Mouse (Mus musculus) forebrain, embryonic 12.5 days (tissue): ENCODE results near the gene Pglyrp4. TPM values are rescaled to one million over a fixed set of nuclear protein-coding genes. Genes with fewer than 3 reads are reported as not detected.
"Not testable (repeated sequence)": the region's sequence is repeated elsewhere in the genome, so short reads cannot be mapped to it uniquely, and the experiment has no call there.

ENCODE experiments used
- ATAC-seq: fragments of 200-750 bp; cut with Nextera tagmentation; 2 replicates; pipeline ENCODE4 v1.8.0; 2017; ENCODE audit warnings: moderate TSS enrichment; ENCODE audit not compliant: low FRiP score
- H3K27ac ChIP-seq: fragments of 300-500 bp; sonication (generic); 2 replicates; pipeline ENCODE4 v1.5.1; 2016; ENCODE audit warnings: mild to moderate bottlenecking
- H3K27me3 ChIP-seq: fragments of 300-500 bp; sonication (generic); 2 replicates; pipeline ENCODE4 v1.6.1; 2016; ENCODE audit warnings: mild to moderate bottlenecking
- H3K36me3 ChIP-seq: fragments of 300-500 bp; sonication (generic); replicated peaks from 2 replicates; pipeline ENCODE4 v1.6.1; 2016; ENCODE audit warnings: mild to moderate bottlenecking
- H3K4me1 ChIP-seq: fragments of 300-500 bp; sonication (generic); 2 replicates; pipeline ENCODE4 v1.6.1; 2016
- H3K4me2 ChIP-seq: fragments of 300-500 bp; sonication (generic); 2 replicates; pipeline ENCODE4 v1.6.1; 2016; ENCODE audit warnings: mild to moderate bottlenecking, moderate library complexity
- H3K4me3 ChIP-seq: fragments of 300-500 bp; sonication (generic); replicated peaks from 2 replicates; pipeline ENCODE4 v1.5.1; 2016; ENCODE audit warnings: mild to moderate bottlenecking
- H3K9ac ChIP-seq: fragments of 300-500 bp; sonication (generic); 2 replicates; pipeline ENCODE4 v1.6.1; 2016; ENCODE audit warnings: mild to moderate bottlenecking
- H3K9me3 ChIP-seq: fragments of 300-500 bp; sonication (generic); 2 replicates; pipeline ENCODE4 v1.6.1; 2016
- WGBS: fragments of 180-500 bp; shearing (Covaris S2); methylation state at CpG from one replicate; pipeline ENCODE4 v1.1.7; 2016; 5-methylcytosine and 5-hydroxymethylcytosine counted together
- polyA plus RNA-seq: library from polyadenylated mRNA; unstranded; fragments of >200 nt; fragmentation: Nextera tagmentation; extraction: Ambion mirVana; gene quantifications from 2 replicates; pipeline ENCODE4 v1.2.1, GENCODE M21; 2016

Pglyrp4 gene
- polyA plus RNA-seq: not detected in 2 replicates

DNA sequence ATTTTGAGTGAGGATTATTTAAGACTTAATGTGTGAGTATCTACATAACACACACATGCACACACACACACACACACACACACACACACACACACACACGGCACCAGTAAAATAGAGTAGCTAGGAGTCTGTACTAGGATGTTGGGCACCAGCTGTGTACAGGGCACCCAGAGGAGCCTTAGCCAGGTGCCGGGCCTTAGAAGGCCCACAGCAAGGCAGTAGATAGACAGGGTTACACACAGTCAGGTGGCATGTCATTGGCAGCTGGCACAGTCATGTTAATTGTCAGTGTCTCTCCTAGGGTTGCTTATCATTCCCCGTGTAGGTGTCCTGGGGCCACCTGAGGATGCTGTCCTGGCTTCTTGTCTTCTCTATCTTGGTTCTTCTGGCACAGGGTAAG, at the start of gene Pglyrp4:
Pglyrp4 (plus strand) TSS at position 301 of the 400 bp plus-strand sequence.
- Histone ChIP-seq H3K36me3 (no peaks in the 10 kb centered on the region), H3K4me3 (no peak within 1 kb of the TSS), H3K9me3 (no peaks in the 10 kb centered on the region), H3K27ac (no peak within 1 kb of the TSS), H3K27me3 (no peaks in the 10 kb centered on the region), H3K4me1 (no peaks in the 10 kb centered on the region), H3K9ac (no peak within 1 kb of the TSS), H3K4me2 (no peak within 1 kb of the TSS)
- 87% methylated on average over 3 of the region's 3 CpGs for WGBS
- no peak for ATAC-seq

DNA sequence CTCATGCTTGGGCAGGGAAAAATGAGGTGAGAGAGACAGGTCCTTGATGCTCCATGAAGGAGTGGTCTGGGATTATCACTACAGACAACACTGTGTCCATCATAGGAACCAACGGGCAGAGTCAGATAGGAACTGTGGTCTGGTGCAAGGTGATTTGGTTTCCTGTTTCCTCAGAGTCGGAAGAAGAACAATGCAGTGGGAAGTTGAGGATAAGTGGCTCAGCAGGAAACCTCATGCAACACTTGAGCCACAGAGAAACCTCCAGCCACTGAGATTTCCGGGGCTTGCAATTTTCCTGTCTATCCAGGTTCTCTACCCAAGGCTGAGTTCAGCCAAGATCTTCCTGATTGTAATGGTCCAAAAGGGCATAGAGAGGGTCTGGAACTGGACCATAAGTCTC, 48.0 kb upstream of the Pglyrp4 start:
- no peak overlapping the region for H3K27ac ChIP-seq
- no peaks in the 10 kb centered on the region for H3K9me3 ChIP-seq
- H3K4me1 ChIP-seq: no peaks in the 10 kb centered on the region
- no peak overlapping the region for H3K4me2 ChIP-seq
- WGBS: 60% methylated on average over 3 of the region's 3 CpGs
- H3K9ac ChIP-seq: no peak overlapping the region
- H3K27me3 ChIP-seq: no peaks in the 10 kb centered on the region
- no peak for ATAC-seq
- no peaks in the 10 kb centered on the region for H3K36me3 ChIP-seq
- H3K4me3 ChIP-seq: no peak overlapping the region

DNA sequence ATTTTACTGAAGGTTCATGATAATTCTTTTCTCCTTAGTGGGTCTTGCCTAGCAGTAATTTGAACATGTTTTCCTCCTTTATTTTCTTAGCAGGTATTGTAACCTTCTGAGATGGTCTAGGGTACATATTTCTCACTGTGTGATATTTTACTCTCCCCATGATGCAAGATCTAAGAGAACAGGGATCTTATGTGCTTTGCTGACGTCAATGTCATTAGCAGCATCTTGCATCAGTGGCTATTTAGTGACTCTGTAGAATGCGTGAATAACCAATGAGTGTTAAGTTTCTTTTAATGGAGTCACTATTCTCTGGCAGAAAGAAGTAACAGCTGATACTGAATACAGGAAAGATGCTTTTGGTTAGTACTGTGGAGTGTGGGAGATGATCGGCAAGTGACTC, 42.8 kb upstream of the Pglyrp4 start:
- 85% methylated on average over 3 of the region's 3 CpGs for WGBS

DNA sequence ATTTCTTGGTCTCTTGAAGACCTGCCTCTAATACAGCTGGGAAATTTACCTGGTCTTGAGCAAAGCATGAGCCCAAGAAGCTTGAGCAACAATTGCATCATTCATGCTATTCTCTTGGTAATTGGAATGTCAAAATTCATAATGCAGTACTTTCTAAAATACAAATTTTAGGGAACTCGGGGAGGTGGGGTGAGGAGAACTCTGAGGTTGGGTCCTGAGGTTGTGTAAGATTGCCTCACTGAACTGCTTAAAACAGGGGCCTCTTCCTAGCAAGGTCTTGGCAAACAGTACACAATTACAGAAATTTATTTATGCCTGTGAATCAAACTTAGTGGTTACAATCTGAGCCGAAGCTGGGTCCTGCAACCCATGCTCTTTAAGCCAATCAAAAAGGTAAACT, 39.9 kb upstream of the Pglyrp4 start:
- Histone ChIP-seq H3K9ac (no peak overlapping the region), H3K27me3 (no peaks in the 10 kb centered on the region), H3K9me3 (no peaks in the 10 kb centered on the region), H3K4me3 (no peak overlapping the region), H3K4me2 (no peak overlapping the region), H3K36me3 (no peaks in the 10 kb centered on the region), H3K27ac (no peak overlapping the region), H3K4me1 (no peaks in the 10 kb centered on the region)
- ATAC-seq: no peak
- WGBS: 81% methylated on average over 2 of the region's 2 CpGs

More for the DNA sequence above, 42.8 kb upstream of the Pglyrp4 start:
- ATAC-seq: no peak
- no peak overlapping the region for H3K4me2 ChIP-seq
- H3K4me3 ChIP-seq: no peak overlapping the region
- no peaks in the 10 kb centered on the region for H3K36me3 ChIP-seq
- no peaks in the 10 kb centered on the region for H3K9me3 ChIP-seq
- H3K9ac ChIP-seq: no peak overlapping the region
- no peak overlapping the region for H3K27ac ChIP-seq
- no peaks in the 10 kb centered on the region for H3K4me1 ChIP-seq
- H3K27me3 ChIP-seq: no peaks in the 10 kb centered on the region

DNA sequence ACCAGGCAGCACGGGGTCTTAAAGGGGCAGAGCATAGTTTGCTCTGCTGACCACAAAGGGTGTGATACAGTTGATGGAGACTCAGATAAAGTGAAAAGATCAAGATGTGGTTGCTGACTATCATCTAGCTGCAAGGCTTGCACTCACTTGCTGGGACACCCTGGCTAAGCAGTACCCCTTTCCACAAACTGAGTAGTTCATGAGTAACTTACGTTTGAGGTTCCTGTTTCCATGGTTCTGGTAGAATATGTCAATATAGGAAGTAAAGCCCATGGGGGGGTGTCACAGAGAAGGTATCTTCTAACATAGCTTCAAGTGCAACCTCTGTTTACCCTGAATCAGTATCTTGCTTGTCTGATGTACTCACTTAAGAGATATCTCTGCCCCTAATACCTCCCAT, 33.2 kb upstream of the Pglyrp4 start:
- Histone ChIP-seq H3K27ac (no peak overlapping the region), H3K36me3 (no peaks in the 10 kb centered on the region), H3K27me3 (no peaks in the 10 kb centered on the region), H3K4me2 (no peak overlapping the region), H3K9me3 (no peaks in the 10 kb centered on the region), H3K4me1 (no peaks in the 10 kb centered on the region), H3K4me3 (no peak overlapping the region), H3K9ac (no peak overlapping the region)
- 83% methylated on average over 2 of the region's 2 CpGs for WGBS
- no peak for ATAC-seq

DNA sequence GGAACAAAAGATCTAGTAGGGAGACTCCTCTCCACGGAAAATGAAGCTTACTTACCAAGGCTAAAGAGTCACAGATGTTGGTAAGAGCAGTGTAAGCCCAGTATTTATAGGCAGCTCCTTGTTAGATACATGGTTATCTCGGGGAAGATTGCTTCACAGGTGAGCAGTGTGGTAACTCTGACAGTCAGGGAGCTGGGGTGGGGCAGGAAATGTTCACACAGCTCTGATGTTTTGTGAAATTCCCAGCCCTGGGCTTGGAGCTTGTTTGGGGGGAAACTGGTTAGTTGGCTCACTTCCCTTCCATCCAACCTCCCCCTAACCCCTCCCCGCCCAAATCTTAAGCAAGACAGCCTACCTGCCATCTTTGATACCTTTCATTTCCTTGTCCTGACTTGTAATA, 31.1 kb upstream of the Pglyrp4 start, which contains the start of gene S100a9:
S100a9 (minus strand) TSS at position 109 of the 400 bp plus-strand sequence.
- Histone ChIP-seq H3K4me3 (no peak within 1 kb of the TSS), H3K27ac (no peak within 1 kb of the TSS), H3K36me3 (no peaks in the 10 kb centered on the region), H3K4me1 (no peaks in the 10 kb centered on the region), H3K27me3 (no peaks in the 10 kb centered on the region), H3K4me2 (no peak within 1 kb of the TSS), H3K9ac (no peak within 1 kb of the TSS), H3K9me3 (no peaks in the 10 kb centered on the region)
- WGBS: 65% methylated on average over 3 of the region's 3 CpGs
- no peak for ATAC-seq

DNA sequence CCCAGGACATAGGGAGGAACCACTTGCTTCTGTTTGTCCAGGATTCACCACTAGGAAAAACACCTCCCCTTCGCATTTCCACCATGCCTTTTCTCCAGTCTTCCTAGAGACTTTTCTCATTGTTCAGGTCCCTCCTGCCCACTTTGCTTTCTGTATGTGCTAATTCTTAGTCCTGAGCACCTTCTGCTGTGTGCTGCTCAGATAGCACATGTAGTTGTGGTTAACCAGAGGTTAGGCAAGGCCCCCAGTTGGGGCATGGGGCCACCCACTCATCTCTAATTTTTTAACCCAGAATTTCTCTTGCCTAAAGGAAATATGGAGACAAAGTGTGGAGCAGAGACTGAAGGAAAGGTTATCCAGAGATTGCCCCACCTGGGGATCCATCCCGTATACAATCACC, 24.5 kb upstream of the Pglyrp4 start:
- no peaks in the 10 kb centered on the region for H3K36me3 ChIP-seq
- WGBS: 92% methylated on average over 2 of the region's 2 CpGs

DNA sequence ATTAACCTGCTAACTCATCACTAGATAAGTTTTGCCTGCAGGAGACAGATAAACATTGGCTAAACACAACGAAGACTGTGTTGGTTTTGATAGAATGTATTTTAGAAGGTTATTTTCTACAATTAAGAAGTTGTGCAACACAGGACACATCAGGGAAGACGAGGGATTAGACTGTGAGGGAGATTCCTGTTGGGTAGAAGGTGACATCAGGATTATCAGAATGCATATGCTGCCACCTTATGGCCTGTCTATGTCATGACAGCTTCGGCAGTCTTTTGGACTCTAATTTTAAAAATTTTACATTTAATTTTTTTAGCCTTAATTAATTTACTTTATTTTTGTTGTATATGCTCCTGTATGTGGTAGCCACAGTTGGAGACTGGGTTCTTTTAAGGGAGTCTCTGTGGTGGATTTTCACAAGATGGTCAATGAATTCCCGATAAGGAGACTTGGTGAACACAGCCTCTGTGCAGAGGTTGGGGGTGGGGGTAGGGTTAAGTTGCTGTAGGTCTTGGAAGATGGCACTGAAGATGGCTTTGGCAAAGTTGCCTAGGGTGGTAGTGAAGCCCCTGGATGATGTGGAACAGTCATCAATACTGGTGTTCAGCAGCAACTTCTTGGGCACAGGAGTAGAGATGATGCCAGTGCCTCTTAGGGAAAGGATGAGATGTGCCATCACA, 18.0 kb upstream of the Pglyrp4 start:
- Histone ChIP-seq H3K9me3 (no peaks in the 10 kb centered on the region), H3K27ac (no peak overlapping the region), H3K9ac (no peak overlapping the region), H3K36me3 (no peaks in the 10 kb centered on the region), H3K27me3 (no peaks in the 10 kb centered on the region), H3K4me3 (no peak overlapping the region), H3K4me2 (no peak overlapping the region), H3K4me1 (no peaks in the 10 kb centered on the region)
- WGBS: 26% methylated on average over 4 of the region's 4 CpGs
- peak; percentile 27; the same call in 1 of the 2 replicates for ATAC-seq

More for the DNA sequence above, 24.5 kb upstream of the Pglyrp4 start:
- Histone ChIP-seq H3K9me3 (no peaks in the 10 kb centered on the region), H3K4me2 (no peak overlapping the region), H3K4me1 (no peaks in the 10 kb centered on the region), H3K9ac (no peak overlapping the region), H3K27ac (no peak overlapping the region), H3K27me3 (no peaks in the 10 kb centered on the region), H3K4me3 (no peak overlapping the region)
- no peak for ATAC-seq

DNA sequence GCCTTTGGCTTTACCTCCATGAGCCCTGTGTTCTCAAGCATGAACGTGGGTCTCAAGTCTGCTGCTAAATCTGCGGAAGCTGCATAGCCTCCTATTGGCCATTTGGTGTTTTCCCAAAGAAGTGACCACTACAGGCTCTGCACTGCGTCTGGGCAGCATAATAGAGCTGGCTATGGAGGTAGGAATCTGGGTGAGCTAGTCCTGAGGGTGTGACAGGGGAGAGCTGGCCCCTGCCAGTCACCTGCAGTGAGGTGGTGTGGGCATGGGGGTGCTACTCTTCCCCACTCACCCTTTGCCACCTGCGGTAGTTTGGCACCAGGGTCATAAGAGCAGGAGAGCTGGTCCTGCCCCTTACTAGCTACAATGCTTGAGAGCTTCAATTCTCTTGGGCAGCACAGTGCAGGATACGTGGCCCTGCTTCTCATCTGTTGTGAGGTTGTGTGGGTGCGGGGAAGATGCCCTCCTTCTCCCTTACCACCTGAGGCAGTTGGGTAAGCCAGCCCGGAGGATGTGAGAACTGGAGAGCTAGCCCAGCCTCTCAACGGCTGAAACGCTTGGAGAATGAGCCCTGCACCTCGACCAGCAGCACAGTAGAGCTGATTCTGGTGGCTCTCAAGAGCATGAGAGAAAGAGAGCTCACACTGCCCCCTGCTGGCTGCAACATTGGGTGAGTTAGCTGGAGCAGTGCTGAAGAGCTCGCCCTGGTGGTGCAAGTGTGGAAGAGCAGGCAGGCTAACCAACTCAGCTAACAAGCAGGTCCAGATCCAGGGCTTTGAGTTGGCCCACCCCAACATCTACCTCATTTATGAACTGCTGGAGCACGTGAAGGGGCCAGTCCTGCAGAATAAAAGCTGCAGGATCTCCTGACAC, 16.9 kb upstream of the Pglyrp4 start:
- H3K4me2 ChIP-seq: no peak overlapping the region
- WGBS: 52% methylated on average over 12 of the region's 12 CpGs
- H3K9me3 ChIP-seq: no peaks in the 10 kb centered on the region
- H3K4me3 ChIP-seq: no peak overlapping the region
- H3K4me1 ChIP-seq: no peaks in the 10 kb centered on the region
- no peak overlapping the region for H3K27ac ChIP-seq
- ATAC-seq: 0 out of 2 replicates have a peak, but pooled peaks have one; percentile 33
- H3K27me3 ChIP-seq: no peaks in the 10 kb centered on the region
- no peaks in the 10 kb centered on the region for H3K36me3 ChIP-seq
- no peak overlapping the region for H3K9ac ChIP-seq

DNA sequence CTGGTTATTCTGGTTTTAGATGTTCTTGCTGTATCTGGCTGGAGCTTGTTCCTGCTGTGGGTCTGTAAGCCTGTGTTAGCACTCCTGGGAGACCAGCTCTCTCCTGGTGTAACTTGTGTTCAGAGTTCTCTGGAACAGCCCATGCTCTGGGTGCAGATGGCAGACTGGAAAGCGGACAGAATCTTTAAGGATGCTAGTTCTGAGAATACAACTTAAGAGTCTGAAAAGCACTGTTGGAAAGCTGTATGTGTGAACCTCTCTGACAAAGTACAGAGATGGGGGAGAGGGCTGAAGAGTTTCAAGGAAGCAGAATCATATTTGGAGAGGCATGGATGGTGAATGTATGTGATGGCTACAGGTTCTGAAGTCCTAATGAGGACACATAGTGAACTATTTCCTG, 23.0 kb downstream of the Pglyrp4 start:
- 0 out of 2 replicates have a peak, but pooled peaks cover 3% of the 10 kb centered on the region for H3K9me3 ChIP-seq
- H3K4me1 ChIP-seq: no peaks in the 10 kb centered on the region
- H3K27ac ChIP-seq: no peak overlapping the region
- H3K9ac ChIP-seq: no peak overlapping the region
- H3K4me2 ChIP-seq: no peak overlapping the region
- no peaks in the 10 kb centered on the region for H3K36me3 ChIP-seq
- ATAC-seq: no peak
- H3K4me3 ChIP-seq: no peak overlapping the region
- H3K27me3 ChIP-seq: no peaks in the 10 kb centered on the region
- 91% methylated on average over 1 of the region's 1 CpGs for WGBS

DNA sequence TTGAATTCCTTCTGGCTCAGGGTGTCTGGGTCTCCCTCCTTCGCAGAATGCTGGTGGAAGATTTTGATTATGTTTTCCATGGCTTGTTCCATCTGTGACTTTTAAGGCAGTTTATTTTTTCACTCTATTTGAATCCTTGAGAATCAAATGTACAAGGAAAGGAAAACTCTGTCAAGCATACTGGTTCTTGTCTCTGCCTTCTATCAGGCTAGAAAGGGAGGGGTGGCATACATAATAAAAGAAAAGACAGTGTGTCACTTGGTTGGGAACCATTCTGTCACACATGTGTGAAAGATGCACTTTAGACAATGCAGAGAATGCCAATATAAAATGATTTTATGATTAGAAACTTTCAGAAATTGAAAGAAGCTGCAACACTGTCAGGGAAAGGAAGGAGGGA, 51.1 kb downstream of the Pglyrp4 start, which contains the start of gene Gm5849:
Gm5849 (minus strand) TSS at position 101 of the 400 bp plus-strand sequence.
- 83% methylated on average over 1 of the region's 1 CpGs for WGBS
- H3K4me1 ChIP-seq, ATAC-seq, H3K4me2 ChIP-seq, H3K9me3 ChIP-seq, H3K36me3 ChIP-seq, H3K9ac ChIP-seq, H3K27ac ChIP-seq, H3K27me3 ChIP-seq, H3K4me3 ChIP-seq: not testable (repeated sequence)
